Mouse (Mus musculus): ENCODE measurements around the gene Gm20809. TPM values are rescaled to one million over a fixed set of nuclear protein-coding genes. Genes with fewer than 3 reads are reported as not detected.

The Gm20809 gene
- not detected for total RNA-seq (2023)

GRCm38 (mm10) chrY:24454757-24455156 lies at the start of gene Gm20809:
TSS of gene Gm20809 (plus strand) at chrY:24455057.

Data from neutrophil, adult 59 days (primary cell).